Mouse (Mus musculus) embryonic fibroblast, embryonic 13.5 days (primary cell): ENCODE data around the gene Vipr2.

ENCODE experiments used
- CTCF ChIP-seq: IDR thresholded peaks from 2 replicates; pipeline ENCODE4 v1.5.1; 2011; ENCODE audit warnings: mild to moderate bottlenecking, control low read depth, low read length, moderate library complexity, borderline replicate concordance; ENCODE audit not compliant: insufficient read depth
- POLR2A ChIP-seq: IDR thresholded peaks from 2 replicates; pipeline ENCODE4 v1.6.1; 2011; ENCODE audit warnings: low read depth, mild to moderate bottlenecking, control low read depth, low read length, moderate library complexity

GRCm38 (mm10) chr12:116194641-116195040 lies 117.1 kb downstream of the Vipr2 start:
- TF ChIP-seq CTCF: no peak
- TF ChIP-seq POLR2A: no peak
